Mouse (Mus musculus): ENCODE data around the gene Zfp467. TPM values are rescaled to one million over a fixed set of nuclear protein-coding genes. Genes with fewer than 3 reads are reported as not detected.

Zfp467 gene
- total RNA-seq, 2 experiments from 2014 or later = 22.5 to 23.8 TPM

DNA sequence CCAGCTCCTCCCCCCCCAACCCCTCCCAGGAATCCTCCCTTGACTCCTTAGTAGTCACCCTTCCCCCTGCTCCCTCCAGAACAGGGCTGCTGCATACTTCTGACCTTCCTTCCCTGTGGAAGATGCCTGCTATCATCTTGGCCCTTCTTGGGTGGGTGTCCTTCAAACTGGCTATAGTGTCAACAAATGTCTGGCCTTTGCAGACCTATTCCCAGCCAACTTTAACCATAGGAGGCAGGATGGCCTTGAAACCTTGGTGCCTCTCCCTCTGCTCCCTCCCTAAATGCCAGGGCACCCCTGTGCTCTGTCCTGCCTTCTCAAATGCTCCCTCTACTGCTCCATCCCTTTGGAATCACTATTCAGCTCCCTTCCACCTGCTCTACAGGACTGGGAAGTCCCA is 6.0 kb downstream of the Zfp467 start:
- DNase-seq (ENCODE audit: extremely low spot score in 1 of 2, low spot score in 2 of 2) = no peak
- TF ChIP-seq CTCF (IDR thresholded peaks at IDR 0.05) = no peak
- H3K4me3 ChIP-seq = no peak overlapping the region
- intact Hi-C loops (cut with DNase I) = no loop called here
- no peak overlapping the region for H3K27ac ChIP-seq

DNA sequence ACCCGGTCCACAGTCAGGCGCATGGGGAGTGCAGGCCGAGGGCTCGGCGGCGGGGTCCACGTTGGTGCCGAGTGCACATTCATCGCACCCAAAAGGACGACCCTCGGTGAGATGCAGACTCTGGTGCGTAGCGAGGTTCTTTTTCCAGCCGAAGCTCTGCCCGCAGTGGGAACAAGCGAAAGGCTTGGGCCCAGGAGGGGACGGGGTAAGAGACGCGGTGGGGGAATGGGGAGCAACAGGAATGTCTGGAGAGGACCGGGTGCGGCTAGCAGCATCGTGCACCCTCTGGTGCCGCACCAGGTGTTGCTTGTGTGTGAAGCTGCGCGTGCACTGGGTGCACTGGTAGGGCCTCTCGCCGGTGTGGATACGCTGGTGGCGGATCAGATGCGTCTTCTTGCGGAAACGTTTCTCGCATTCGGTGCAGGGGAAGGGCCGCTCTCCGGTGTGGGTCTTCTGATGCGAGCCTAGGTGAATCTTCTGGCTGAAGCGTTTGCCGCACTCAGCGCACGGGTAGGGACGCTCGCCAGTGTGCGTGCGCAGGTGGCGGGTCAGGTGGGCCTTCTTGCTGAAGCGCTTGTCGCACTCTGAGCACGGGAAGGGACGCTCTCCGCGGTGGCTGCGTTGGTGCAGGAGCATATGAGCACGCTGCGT is 7.0 kb downstream of the Zfp467 start:
- intact Hi-C loops (cut with DNase I) = no loop called here
- TF ChIP-seq CTCF (IDR thresholded peaks at IDR 0.05) = no peak
- Histone ChIP-seq H3K4me3 (no peak overlapping the region), H3K27ac (no peak overlapping the region)
- no peak for DNase-seq (ENCODE audit: extremely low spot score in 1 of 2, low spot score in 2 of 2)

DNA sequence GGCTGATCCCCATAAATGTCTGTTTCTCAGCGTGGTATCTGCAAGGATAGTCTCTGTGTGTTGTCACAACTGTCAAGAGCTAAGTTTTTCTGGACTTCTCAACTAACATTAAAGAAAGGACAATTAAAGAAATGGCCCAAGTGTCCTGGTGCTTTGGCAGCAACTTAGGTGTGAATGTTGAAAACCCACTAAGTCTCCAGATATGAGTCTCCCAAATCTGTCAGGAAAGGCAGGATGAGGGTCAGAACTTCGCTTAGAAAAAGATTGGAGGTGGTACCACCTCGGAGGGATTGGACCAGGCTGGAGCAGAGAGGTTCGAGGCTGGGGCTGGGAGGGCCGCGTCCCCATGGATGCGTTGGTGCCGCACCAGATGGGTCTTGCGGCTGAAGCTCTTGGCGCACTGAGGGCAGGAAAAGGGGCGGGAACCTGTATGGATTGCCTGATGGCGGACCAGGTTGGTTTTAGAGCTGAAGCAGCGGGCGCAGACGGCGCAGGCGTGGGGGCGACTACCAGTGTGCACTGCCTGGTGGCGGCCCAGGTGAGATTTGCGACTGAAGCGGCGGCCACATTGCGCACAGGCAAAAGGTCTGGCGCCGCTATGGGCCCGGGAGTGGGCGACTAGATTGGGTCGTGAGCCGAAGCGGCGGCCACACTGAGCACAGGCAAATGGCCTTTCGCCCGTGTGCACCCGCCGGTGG is 7.8 kb downstream of the Zfp467 start:
- H3K4me3 ChIP-seq = no peak overlapping the region
- TF ChIP-seq CTCF (IDR thresholded peaks at IDR 0.05) = no peak
- no peak overlapping the region for H3K27ac ChIP-seq
- DNase-seq (ENCODE audit: extremely low spot score in 1 of 2, low spot score in 2 of 2) = no peak
- intact Hi-C loops (cut with DNase I) = no loop called here

DNA sequence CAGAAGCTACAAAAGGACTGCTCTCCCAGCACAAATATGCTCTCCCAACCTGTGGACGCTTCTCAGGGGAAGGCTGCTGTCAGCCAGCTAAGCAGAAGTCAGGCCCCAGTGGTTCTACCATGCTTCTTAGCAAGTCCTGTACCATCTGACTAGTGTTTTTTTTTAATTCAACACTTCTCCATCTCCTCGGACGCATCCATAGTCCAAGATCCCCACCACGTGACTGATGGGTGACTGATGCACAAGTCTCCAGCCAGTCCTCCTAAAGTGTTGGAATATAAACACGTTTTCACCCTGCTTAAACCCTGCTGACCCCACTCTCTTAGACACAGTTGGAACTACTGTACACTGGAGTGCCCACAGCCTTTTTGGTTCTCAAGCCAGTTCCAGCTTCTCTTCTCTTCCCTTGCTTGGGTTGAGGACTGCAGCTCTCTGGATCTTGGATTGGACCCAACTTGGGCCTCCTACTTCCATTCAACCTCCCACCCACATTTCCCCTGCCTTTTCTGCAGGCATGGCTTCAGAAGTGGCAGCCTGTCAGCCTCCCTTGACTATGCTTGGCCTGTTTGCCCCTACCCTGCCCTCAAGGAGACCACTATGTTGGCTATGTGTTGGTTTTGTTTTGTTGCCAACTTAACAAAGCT is 9.8 kb downstream of the Zfp467 start:
- TF ChIP-seq CTCF (IDR thresholded peaks at IDR 0.05) = no peak
- no peak overlapping the region for H3K27ac ChIP-seq
- no peak for DNase-seq (ENCODE audit: extremely low spot score in 1 of 2, low spot score in 2 of 2)
- H3K4me3 ChIP-seq = no peak overlapping the region
- intact Hi-C loops (cut with DNase I) = no loop called here

DNA sequence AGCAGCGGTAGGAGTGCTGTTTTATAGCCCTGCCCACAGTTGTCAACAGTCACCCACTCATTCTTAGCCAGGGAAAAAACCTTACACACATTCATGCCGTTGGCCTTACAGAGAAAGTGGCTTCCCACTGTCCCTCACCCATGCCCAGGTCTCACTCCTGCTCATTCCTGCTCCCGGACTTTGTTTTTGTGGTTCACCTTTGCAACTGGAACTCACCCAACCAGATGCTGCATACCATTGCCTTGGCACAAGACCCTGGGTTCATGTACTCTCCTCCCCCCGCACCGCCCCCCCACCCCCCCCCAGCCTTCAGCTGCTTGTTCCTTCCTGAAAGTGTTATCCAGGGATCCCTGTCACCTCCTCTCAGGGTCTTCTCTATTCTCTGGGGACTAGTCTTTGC is 10.5 kb downstream of the Zfp467 start:
- DNase-seq (ENCODE audit: extremely low spot score in 1 of 2, low spot score in 2 of 2) = no peak
- Histone ChIP-seq H3K4me3 (no peak overlapping the region), H3K27ac (no peak overlapping the region)
- TF ChIP-seq CTCF (IDR thresholded peaks at IDR 0.05) = no peak
- intact Hi-C loops (cut with DNase I) = no loop called here

DNA sequence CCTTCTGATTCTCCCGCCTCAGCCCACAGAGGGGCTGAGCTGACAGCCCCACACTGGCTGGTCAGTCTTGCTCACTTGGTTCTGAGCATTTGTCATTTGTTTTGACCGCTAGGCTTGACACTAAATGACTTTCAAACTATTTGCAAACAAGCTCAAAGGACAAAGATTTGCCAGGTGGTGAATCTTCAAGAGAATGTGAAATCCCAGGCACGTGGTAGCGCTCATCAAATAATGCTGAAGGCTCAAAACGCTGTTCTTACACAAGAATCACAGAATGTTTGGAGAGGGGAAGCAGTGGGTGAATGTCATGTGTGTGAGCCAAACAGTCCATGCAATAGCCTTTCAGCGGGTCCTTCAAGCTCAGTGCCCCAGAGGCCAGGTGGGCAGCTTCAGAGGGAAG is 11.0 kb downstream of the Zfp467 start:
- no peak for TF ChIP-seq CTCF (IDR thresholded peaks at IDR 0.05)
- Histone ChIP-seq H3K4me3 (no peak overlapping the region), H3K27ac (no peak overlapping the region)
- intact Hi-C loops (cut with DNase I) = no loop called here
- no peak for DNase-seq (ENCODE audit: extremely low spot score in 1 of 2, low spot score in 2 of 2)

DNA sequence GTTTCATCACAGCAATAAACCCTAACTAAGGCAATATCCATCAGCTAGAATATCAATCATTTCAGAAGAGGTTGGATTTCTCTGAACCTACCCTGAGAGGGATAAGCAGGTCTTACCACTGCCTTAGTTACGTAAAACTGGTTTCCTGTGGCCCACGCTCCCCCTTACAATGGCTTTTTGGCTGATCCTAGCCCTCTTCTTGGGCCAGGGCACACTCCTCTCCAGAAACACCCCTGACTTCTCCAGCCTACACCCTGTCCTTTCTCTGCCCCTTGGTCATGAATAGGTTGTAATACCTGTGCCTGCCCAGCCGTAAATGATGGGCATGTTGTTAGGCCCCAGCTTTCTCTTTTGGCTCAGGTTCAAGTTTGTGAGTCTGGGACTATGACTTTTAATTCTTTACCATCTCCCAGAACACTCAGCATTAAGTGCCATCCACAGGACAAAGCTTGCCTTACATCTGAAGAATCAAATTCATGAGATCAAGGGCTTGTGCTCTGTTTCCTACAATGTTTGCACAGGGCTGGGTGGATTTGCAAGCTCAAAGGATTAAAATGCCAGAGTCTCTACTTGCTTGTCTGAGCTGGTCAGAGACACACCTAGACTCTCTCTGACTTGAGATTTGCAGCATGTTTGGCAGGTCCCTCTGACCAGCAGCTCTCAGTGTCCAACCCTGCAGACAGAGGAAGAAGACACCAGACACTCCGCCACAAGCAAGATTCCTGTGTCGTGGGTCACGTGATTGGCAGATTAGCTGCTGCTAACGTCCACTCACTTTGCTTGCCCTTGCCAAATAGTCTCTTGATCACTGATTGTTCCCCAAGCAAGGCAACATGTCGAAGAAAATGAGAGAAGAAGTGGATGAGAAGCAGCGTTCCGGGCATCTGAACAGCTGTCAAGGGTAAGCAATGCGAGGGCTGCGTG is 12.5 kb downstream of the Zfp467 start:
- intact Hi-C loops (cut with DNase I) = no loop called here
- Histone ChIP-seq H3K4me3 (no peak overlapping the region), H3K27ac (no peak overlapping the region)
- DNase-seq (ENCODE audit: extremely low spot score in 1 of 2, low spot score in 2 of 2) = no peak
- TF ChIP-seq CTCF (IDR thresholded peaks at IDR 0.05) = no peak; the same call in 1 of the 2 replicates

DNA sequence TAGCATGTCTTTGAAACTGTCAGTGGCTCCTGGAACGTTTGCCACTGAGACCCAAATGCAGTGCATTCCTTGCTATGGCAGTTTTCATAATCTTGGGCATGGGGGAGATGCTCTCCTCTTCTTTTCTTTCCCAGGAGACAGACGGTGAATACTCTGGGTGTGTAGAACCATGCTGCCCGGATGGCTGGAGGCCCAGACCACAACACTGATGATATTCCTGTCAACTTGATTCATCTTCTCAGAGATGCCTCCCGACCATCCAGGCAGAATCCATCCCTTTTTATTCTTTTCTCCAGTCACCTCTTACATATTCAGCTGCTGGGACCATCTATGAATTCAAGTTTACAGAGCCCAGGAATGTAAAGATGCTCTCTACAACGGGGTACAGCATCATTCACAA is 14.9 kb downstream of the Zfp467 start:
- H3K27ac ChIP-seq = no peak overlapping the region
- intact Hi-C loops (cut with DNase I) = no loop called here
- TF ChIP-seq CTCF (IDR thresholded peaks at IDR 0.05) = no peak
- no peak overlapping the region for H3K4me3 ChIP-seq
- DNase-seq (ENCODE audit: extremely low spot score in 1 of 2, low spot score in 2 of 2) = no peak

DNA sequence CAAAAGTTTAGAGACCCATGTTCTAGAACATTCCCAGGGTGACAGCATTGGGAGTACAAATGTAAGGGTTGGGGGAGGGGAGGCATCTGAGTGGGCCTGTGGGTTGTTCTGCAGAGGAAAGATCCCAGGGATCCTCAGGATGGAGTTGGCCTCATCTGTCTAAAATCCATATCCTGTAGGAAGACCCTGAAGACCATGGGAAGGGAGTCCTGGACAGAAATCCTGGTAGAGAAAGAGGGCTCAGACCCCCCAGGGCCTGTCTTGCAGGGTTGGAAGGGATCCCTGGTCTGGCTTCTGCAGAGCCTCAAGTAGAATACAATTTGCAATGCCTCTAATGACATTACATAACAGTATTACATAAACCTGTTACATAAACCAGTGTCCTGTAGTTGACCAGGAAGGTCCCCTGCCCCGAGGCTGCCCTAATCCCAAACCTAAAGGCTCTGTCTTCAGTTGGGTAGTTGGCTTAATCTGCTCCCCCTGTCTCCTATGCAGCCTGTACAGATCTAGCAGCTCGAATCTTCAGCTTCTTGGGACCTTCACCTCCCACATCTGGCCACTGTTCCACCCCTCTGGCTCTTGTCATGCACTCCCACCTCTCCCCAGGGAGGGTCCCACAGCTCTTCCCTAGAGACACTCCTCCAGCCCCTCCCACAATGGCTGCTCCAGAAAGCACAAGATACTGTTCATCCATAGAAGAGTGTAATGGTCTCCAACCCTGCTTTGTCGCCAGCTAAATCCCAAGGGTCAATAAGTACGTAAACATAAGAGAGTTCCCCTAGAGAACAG is 16.7 kb downstream of the Zfp467 start:
- intact Hi-C loops (cut with DNase I) = no loop called here
- TF ChIP-seq CTCF (IDR thresholded peaks at IDR 0.05) = no peak
- no peak for DNase-seq (ENCODE audit: extremely low spot score in 1 of 2, low spot score in 2 of 2)
- Histone ChIP-seq H3K27ac (no peak overlapping the region), H3K4me3 (no peak overlapping the region)

DNA sequence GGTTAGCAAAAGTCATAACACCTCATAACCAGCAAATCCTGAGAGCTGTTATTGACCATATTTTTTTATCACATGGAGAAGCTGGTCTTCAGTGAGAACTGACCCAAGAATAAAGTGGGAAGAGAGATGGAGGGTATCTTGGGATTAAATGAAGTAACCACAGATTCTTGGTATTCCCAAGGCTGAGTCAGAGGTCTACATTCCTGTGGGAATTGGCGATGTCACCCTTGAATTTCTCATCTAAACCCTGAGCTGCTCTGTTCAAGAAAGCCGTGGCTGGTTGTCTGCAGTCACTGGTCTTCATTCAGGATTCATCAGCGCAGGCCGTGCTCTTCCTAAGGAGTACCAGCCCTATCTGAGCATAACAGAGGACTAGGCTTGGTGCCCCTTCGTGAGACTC is 18.7 kb downstream of the Zfp467 start:
- DNase-seq (ENCODE audit: extremely low spot score in 1 of 2, low spot score in 2 of 2) = no peak
- TF ChIP-seq CTCF (IDR thresholded peaks at IDR 0.05) = no peak
- H3K4me3 ChIP-seq = no peak overlapping the region
- no peak overlapping the region for H3K27ac ChIP-seq
- intact Hi-C loops (cut with DNase I) = no loop called here

DNA sequence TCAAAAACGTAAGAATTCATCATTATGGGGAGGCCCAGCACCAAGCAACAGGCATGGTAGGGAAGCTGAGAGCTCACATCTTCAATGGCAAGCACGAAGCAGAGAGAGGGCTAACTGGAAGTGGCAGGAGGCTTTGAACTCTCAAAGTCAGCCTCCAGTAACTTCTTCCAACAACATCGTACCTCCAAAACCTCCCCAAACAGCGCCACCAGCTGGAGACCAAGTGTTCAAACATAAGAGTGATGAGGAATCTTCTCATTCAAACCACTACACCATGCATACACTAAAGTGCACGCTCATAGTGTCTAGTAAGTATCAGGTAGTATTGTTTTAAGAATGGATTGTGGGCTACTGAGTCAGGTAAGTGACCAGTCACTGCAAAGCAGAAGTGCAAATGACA is 21.6 kb downstream of the Zfp467 start:
- no peak overlapping the region for H3K4me3 ChIP-seq
- intact Hi-C loops (cut with DNase I) = no loop called here
- no peak overlapping the region for H3K27ac ChIP-seq
- no peak; the same call in 1 of the 2 replicates for TF ChIP-seq CTCF (IDR thresholded peaks at IDR 0.05)
- DNase-seq (ENCODE audit: extremely low spot score in 1 of 2, low spot score in 2 of 2) = no peak
